Mouse (Mus musculus): ENCODE measurements around the gene Dapk2. TPM values are rescaled to one million over a fixed set of nuclear protein-coding genes. Genes with fewer than 3 reads are reported as not detected.

Dapk2 gene
- total RNA-seq, 2 experiments from 2014 or later, result 24.2 to 38.4 TPM

DNA sequence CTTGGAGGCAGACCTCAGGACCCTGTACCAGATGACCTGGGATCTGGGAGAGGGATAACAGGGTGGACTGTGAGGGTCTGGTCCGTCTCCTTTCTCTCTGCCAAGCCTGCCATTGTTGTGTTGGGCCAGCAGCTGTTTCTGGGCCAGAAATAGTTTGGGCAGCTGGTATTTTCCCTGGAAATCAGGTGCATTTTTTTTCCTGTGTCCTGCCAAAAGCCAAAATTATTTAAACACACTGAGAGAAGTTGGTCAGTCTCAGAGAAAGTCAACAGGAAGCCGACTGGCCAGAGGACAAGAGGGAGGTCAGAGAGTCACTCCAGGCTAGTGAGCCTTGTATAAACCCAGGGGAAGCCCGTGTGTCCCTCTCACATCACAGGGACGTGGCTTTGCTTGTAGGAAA is 87.7 kb downstream of the Dapk2 start:
- DNase-seq, result peak; percentile 54
- intact Hi-C loops (cut with DNase I), result no loop called here
- Histone ChIP-seq H3K27ac (peak overlapping the region; percentile 85), H3K4me3 (no peak overlapping the region)
- TF ChIP-seq CTCF (IDR thresholded peaks at IDR 0.05), result no peak

DNA sequence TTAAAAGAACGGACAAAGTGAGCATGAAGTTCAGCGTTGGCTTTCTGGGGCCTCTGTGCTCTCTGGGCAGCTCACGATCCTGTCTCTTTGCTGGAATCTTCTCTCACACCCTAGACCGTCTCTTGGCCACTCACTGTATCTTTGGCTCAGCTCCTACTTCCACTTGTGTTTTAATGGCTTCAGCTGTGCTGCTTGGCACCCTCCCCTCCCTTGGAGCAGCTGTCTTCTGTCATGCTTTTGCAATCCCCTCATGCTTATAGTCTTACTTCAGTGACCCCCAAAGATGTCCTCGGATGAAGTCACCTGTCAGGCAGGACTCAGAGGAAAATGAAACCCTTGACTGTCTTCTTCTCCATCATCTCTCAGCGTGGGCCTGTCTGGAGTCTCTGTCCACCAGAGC is 91.3 kb downstream of the Dapk2 start:
- DNase-seq, result peak; percentile 79
- Histone ChIP-seq H3K27ac (peak overlapping the region; percentile 69), H3K4me3 (no peak overlapping the region)
- intact Hi-C loops (cut with DNase I), result no loop called here
- TF ChIP-seq CTCF (IDR thresholded peaks at IDR 0.05), result no peak

DNA sequence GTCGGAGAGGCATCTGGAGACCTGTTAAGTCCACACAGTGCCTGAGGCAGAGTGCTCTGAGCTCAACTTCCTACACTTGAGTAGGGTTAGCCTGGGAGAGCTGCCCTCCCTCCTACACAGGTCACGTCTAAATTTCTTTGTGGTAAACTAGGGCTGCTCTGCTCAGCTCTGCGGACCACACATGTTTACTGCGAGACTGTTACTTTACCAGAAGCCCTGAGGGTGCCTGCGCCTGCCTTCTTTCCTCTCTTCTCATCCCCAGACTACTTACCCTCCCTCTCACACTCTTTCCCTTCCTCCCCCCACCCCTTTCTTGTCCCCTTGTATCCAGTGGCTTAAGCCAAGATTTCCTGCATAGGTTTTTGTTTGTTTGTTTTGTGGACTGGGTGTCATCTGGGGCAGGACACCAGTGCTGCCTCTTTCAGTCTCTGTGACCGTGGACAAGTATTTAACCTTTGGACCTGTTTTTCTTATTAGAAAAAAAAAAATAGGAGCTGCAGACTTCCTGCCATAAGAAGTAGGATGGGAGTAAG is 93.2 kb downstream of the Dapk2 start:
- no peak for DNase-seq
- H3K27ac ChIP-seq, result peak overlapping the region; percentile 74
- H3K4me3 ChIP-seq, result no peak overlapping the region
- intact Hi-C loops (cut with DNase I), result no loop called here
- no peak for TF ChIP-seq CTCF (IDR thresholded peaks at IDR 0.05)

DNA sequence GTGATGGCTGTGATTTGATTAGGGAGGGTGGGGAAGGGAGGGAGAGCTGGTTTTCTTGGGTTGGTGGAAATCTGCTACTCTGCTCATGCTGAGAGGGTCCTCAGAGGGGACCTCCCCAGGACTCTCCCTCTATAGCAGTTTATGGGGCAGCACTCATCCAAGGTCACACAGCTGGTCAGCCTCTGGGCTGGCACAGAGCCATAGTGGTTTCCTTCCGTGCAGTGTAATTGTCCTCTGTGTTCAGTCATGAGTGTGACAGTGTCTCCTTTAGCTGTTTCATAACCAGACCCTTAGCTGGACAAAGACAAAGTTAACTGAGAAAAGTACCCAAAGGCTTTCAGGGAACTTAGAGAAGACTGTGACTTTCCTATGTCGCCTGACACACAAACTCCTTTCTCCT is 103.7 kb downstream of the Dapk2 start:
- intact Hi-C loops (cut with DNase I), result no loop called here
- TF ChIP-seq CTCF (IDR thresholded peaks at IDR 0.05), result no peak

DNA sequence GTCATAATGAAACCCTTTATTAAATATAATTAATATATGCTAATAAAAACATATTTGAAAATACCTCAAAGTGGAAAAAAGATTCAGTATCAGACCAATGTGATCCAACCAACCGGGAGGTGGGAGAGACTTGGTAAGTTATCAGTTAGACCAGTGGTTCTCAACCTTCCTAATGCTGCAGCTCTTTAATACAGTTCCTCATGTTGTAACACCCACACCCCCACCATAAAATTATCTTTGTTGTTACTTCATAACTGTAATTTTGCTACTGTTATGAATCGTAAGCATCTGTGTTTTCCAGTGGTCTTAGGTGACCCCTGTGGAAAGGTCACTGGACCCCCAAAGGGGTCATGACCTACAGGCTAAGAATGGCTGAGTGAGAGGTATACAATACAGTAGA is 105.7 kb downstream of the Dapk2 start:
- no peak for TF ChIP-seq CTCF (IDR thresholded peaks at IDR 0.05)
- H3K27ac ChIP-seq, result 0 out of 2 replicates have a peak overlapping the region, but pooled peaks have one; percentile 12
- H3K4me3 ChIP-seq, result no peak overlapping the region
- no peak for DNase-seq
- intact Hi-C loops (cut with DNase I), result no loop called here

More for the DNA sequence above, 103.7 kb downstream of the Dapk2 start:
- Histone ChIP-seq H3K27ac (no peak overlapping the region), H3K4me3 (no peak overlapping the region)
- no peak for DNase-seq

GRCm38 (mm10) chr9:66265645-66266044 is 107.6 kb downstream of the Dapk2 start:
- Histone ChIP-seq H3K27ac (peak overlapping the region; percentile 84), H3K4me3 (peak overlapping the region; percentile 68; the same call in 1 of the 2 replicates)
- intact Hi-C loops (cut with DNase I), result loop anchor here (2.0 to 5.0 kb wide), 2 partner anchors 47 to 103 kb away; no protein-coding TSS in a partner anchor
- no peak for TF ChIP-seq CTCF (IDR thresholded peaks at IDR 0.05)
- DNase-seq, result no peak

GRCm38 (mm10) chr9:66266237-66267170 is 108.5 kb downstream of the Dapk2 start:
- peak overlapping the region; percentile 68 for H3K4me3 ChIP-seq

DNA sequence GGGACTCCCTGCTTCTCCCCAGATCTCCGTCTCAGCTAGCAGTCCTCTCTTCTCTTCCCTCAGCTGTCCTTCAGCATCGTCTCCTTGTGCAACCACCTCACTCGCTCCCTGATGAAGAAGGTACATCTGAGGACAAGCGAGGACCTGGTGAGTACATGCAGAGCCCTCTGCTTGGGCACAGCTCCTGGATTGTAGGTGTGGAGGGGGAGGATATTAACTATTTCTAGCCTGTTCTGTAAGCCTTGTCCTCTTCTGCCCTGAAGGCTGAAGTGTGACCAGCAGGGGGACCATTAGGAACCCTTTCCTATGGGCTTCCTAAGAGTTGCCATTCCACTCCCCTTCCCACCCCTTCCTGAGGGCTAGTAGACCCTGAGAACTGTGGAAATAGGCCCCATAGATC is 110.8 kb downstream of the Dapk2 start:
- peak; percentile 72 for DNase-seq
- Histone ChIP-seq H3K4me3 (peak overlapping the region; percentile 72), H3K27ac (peak overlapping the region; percentile 95)
- intact Hi-C loops (cut with DNase I), result loop anchor here (5.0 kb wide), 1 partner anchor 107 kb away; no protein-coding TSS in a partner anchor
- peak; percentile 50 for TF ChIP-seq CTCF (IDR thresholded peaks at IDR 0.05)

More at GRCm38 (mm10) chr9:66266237-66267170, 108.5 kb downstream of the Dapk2 start:
- DNase-seq, result no peak
- intact Hi-C loops (cut with DNase I), result loop anchor here (2.0 to 5.0 kb wide), 2 partner anchors 48 to 104 kb away; no protein-coding TSS in a partner anchor
- peak overlapping the region; percentile 84 for H3K27ac ChIP-seq
- no peak for TF ChIP-seq CTCF (IDR thresholded peaks at IDR 0.05)

DNA sequence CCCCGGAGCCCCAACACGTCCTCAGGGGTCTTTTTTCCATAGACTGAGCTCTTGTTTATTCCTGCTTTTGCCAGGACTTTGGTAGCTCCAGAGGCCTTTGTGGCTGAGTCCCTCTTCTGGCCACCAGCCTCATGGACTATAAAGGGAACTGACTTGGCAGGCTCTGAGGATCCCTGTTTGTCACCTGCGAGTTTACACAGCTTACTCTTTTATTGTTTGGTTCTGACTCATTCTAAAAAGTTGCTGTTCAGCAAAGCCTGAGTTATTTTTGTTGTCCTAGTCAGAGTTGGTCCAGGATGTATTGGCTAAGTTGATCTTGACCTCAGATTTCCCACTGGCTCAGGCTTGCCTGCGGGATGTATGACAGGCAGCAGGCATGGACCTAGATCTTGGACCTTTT is 112.0 kb downstream of the Dapk2 start:
- DNase-seq, result peak; percentile 66
- intact Hi-C loops (cut with DNase I), result no loop called here
- H3K27ac ChIP-seq, result peak overlapping the region; percentile 95
- TF ChIP-seq CTCF (IDR thresholded peaks at IDR 0.05), result peak; percentile 32; the same call in 1 of the 2 replicates
- peak overlapping the region; percentile 72 for H3K4me3 ChIP-seq

DNA sequence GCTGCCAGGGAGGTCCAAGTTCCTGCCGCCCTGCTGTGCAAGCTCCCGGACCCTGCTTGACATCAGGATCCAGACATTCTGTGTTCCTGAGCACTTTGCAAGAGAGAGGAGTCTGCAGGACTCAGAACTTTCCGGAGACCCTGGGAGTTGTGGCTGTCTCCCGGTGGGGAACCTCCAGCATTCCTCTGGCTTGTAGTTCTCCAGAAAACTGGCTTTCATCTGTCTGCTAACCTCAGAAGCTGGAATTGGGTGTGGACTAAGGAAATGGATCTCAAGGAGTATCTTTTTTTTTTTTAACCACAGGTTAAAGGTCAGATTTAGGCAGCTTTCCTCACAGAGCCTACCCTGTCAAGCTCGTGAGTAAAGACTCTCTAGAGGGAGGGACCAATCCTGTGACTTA is 113.7 kb downstream of the Dapk2 start:
- no peak for TF ChIP-seq CTCF (IDR thresholded peaks at IDR 0.05)
- Histone ChIP-seq H3K27ac (peak overlapping the region; percentile 72), H3K4me3 (peak overlapping the region; percentile 41)
- intact Hi-C loops (cut with DNase I), result no loop called here
- no peak for DNase-seq

DNA sequence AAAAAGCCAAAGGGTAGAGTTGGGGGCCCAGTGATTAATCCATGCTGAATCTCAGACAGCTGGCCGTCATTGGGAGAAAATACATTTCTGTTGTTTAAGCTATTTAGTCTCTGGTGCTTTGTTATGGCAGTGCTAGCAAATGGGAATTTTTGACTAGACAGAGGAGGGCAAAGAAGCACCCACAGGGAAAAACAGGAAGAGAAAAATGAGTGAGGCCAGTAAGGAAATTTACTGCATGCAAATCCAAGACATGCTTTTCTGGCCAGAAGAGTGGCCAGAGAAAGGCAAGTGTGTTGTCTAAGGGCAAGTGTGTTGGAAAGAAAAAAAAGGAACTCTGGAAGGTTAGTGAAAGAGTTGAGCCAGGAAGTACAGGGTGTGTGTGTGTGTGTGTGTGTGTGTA is 115.6 kb downstream of the Dapk2 start:
- H3K4me3 ChIP-seq, result no peak overlapping the region
- no peak for TF ChIP-seq CTCF (IDR thresholded peaks at IDR 0.05)
- intact Hi-C loops (cut with DNase I), result no loop called here
- no peak for DNase-seq
- H3K27ac ChIP-seq, result peak overlapping the region; percentile 41

GRCm38 (mm10) chr9:66274657-66275056 is 116.6 kb downstream of the Dapk2 start:
- H3K27ac ChIP-seq, result peak overlapping the region; percentile 94
- intact Hi-C loops (cut with DNase I), result loop anchor here (5.0 kb wide), 1 partner anchor 32 kb away; no protein-coding TSS in a partner anchor
- no peak for DNase-seq
- TF ChIP-seq CTCF (IDR thresholded peaks at IDR 0.05), result no peak
- no peak overlapping the region for H3K4me3 ChIP-seq

Data from gastrocnemius, adult 2 months (tissue).